Mouse (Mus musculus) cerebellum, postnatal 14 days (tissue): ENCODE results near the gene Ap5s1.
"Not testable (repeated sequence)": the region's sequence is repeated elsewhere in the genome, so short reads cannot be mapped to it uniquely, and the experiment has no call there.

Experiments
- DNase-seq, 2 experiments: peaks; one replicate each; pipeline ENCODE4 v3.0.0; 2021; ENCODE audit warnings: mixed read lengths in 2 of 2

The Ap5s1 gene

GRCm38 (mm10) chr2:131223569-131223968 is 16.7 kb downstream of the Ap5s1 start:
- DNase-seq, result no peak

- no peak for DNase-seq
Observed at GRCm38 (mm10) chr2:131225178-131225577, 18.3 kb downstream of the Ap5s1 start.

GRCm38 (mm10) chr2:131226669-131227068 is 19.8 kb downstream of the Ap5s1 start:
- DNase-seq, result not testable (repeated sequence)

- no peak for DNase-seq
Observed at GRCm38 (mm10) chr2:131227243-131227642, 20.4 kb downstream of the Ap5s1 start.

- DNase-seq, result no peak
Observed at GRCm38 (mm10) chr2:131232558-131232957, 25.7 kb downstream of the Ap5s1 start.

GRCm38 (mm10) chr2:131233307-131234126 is 26.6 kb downstream of the Ap5s1 start, which contains the start of gene Mavs:
Mavs (plus strand) TSS chr2:131234063.
- peak; percentile 95 to 96 for DNase-seq

- DNase-seq, result no peak
Observed at GRCm38 (mm10) chr2:131234127-131234650, 27.3 kb downstream of the Ap5s1 start.

GRCm38 (mm10) chr2:131234970-131235635 is 28.2 kb downstream of the Ap5s1 start:
- DNase-seq, result no peak

- no peak for DNase-seq
Observed at GRCm38 (mm10) chr2:131242180-131242579, 35.3 kb downstream of the Ap5s1 start.

GRCm38 (mm10) chr2:131242929-131243328 is 36.1 kb downstream of the Ap5s1 start:
- DNase-seq, result no peak

- DNase-seq, result peak; percentile 68 to 78
Observed at GRCm38 (mm10) chr2:131253681-131254328, 46.9 kb downstream of the Ap5s1 start.

- DNase-seq, result peak in 1 of 2 experiments; percentile 24
Observed at GRCm38 (mm10) chr2:131254329-131254713, 47.4 kb downstream of the Ap5s1 start.

GRCm38 (mm10) chr2:131255738-131256137 is 48.9 kb downstream of the Ap5s1 start:
- no peak for DNase-seq

- no peak for DNase-seq
Observed at GRCm38 (mm10) chr2:131258693-131259092, 51.8 kb downstream of the Ap5s1 start.

- no peak for DNase-seq
Observed at GRCm38 (mm10) chr2:131260544-131261307, 53.8 kb downstream of the Ap5s1 start.

GRCm38 (mm10) chr2:131261481-131262212 is 54.8 kb downstream of the Ap5s1 start:
- DNase-seq, result no peak

GRCm38 (mm10) chr2:131262213-131262672 is 55.4 kb downstream of the Ap5s1 start, which contains the start of gene Pank2:
Pank2 (plus strand) TSS chr2:131262495.
- DNase-seq, result peak; percentile 98
